21 mouse cellular contexts compared by ENCODE assay signal in genomic region chr8:114344789-114345188, GRCm38 (mm10).
"Had no signal": no experiment of that assay in that cellular context is flagged by ENCODE, and none has a peak within 500 bp of the region (broad histone marks: within the 10 kb centered on the region; RNA-seq: fewer than 3 reads in every experiment).

No protein-coding gene starts in this region.

- H3K27ac ChIP-seq: liver, embryonic 13.5 days; midbrain, embryonic 10.5 days; midbrain, embryonic 13.5 days; stomach, postnatal 0 days had no signal

- H3K36me3 ChIP-seq: liver, embryonic 13.5 days had no signal

- H3K27me3 ChIP-seq: liver, embryonic 13.5 days; megakaryocyte, embryonic 14.5 days; midbrain, embryonic 13.5 days had no signal

- DNase-seq: kidney, adult 18-20 months; kidney, adult 9 months; kidney, postnatal 14 days; kidney, postnatal 4 days; layer of hippocampus, postnatal 36 days; left cerebral cortex, postnatal 4 days; liver, embryonic 13.5 days; lung, adult 2 months; lung, postnatal 36 days; right cerebral cortex, adult 18-20 months; right cerebral cortex, postnatal 14 days; right cerebral cortex, postnatal 4 days; thymus, adult 2 months; thymus, postnatal 14 days; thymus, postnatal 4 days had no signal

- H3K4me3 ChIP-seq: liver, embryonic 13.5 days; megakaryocyte, embryonic 14.5 days; midbrain, embryonic 10.5 days; midbrain, embryonic 13.5 days had no signal

- H3K9ac ChIP-seq: liver, embryonic 13.5 days; midbrain, embryonic 13.5 days had no signal

- H3K9me3 ChIP-seq: liver, embryonic 13.5 days; midbrain, embryonic 13.5 days had no signal

- H3K4me1 ChIP-seq: liver, embryonic 13.5 days; megakaryocyte, embryonic 14.5 days had no signal

- ATAC-seq: intestine, embryonic 16.5 days; lung, postnatal 0 days; midbrain, embryonic 13.5 days had no signal

- H3K4me2 ChIP-seq: liver, embryonic 13.5 days; midbrain, embryonic 13.5 days had no signal
